Mouse (Mus musculus): ENCODE results near the gene Fanci. TPM values are rescaled to one million over a fixed set of nuclear protein-coding genes. Genes with fewer than 3 reads are reported as not detected.

The Fanci gene
- total and polyA plus RNA-seq, 2 experiments from 2014 or later, result 1.7 to 6.1 TPM

- TF ChIP-seq EP300 (IDR thresholded peaks at IDR 0.05; ENCODE audit: low read depth) (no peak), CTCF (IDR thresholded peaks at IDR 0.05; ENCODE audit: low read depth) (no peak)
- no peaks in the 10 kb centered on the region for H3K4me1 ChIP-seq (ENCODE audit: control insufficient read depth, insufficient read depth)
- DNase-seq (ENCODE audit: low spot score) (no peak), ATAC-seq (ENCODE audit: insufficient read depth, low read depth) (no peak)
- H3K27ac ChIP-seq (ENCODE audit: low read depth), result no peak overlapping the region
- H3K36me3 ChIP-seq (replicated peaks; ENCODE audit: control insufficient read depth, insufficient read depth, low read length), result no peaks in the 10 kb centered on the region
- no peak overlapping the region for H3K4me3 ChIP-seq (ENCODE audit: low read depth, low read length)
- H3K27me3 ChIP-seq (ENCODE audit: control insufficient read depth, insufficient read depth, low read length), result peaks cover 97% of the 10 kb centered on the region
- H3K4me2 ChIP-seq (ENCODE audit: low read depth, low read length), result no peak overlapping the region
- H3K9me3 ChIP-seq (replicated peaks; ENCODE audit: control insufficient read depth, low read length), result no peaks in the 10 kb centered on the region
- 6% methylated on average over 20 of the region's 20 CpGs for WGBS
- no peak overlapping the region for H3K9ac ChIP-seq (replicated peaks; ENCODE audit: low read depth, low read length)
Measured at GRCm38 (mm10) chr7:79497701-79498115, 106.0 kb downstream of the Fanci start.

- Histone ChIP-seq H3K4me1 (ENCODE audit: control insufficient read depth, insufficient read depth) (no peaks in the 10 kb centered on the region), H3K27ac (ENCODE audit: low read depth) (no peak overlapping the region), H3K4me2 (ENCODE audit: low read depth, low read length) (no peak overlapping the region), H3K4me3 (ENCODE audit: low read depth, low read length) (no peak overlapping the region), H3K9me3 (replicated peaks; ENCODE audit: control insufficient read depth, low read length) (no peaks in the 10 kb centered on the region), H3K9ac (replicated peaks; ENCODE audit: low read depth, low read length) (no peak overlapping the region), H3K36me3 (replicated peaks; ENCODE audit: control insufficient read depth, insufficient read depth, low read length) (no peaks in the 10 kb centered on the region), H3K27me3 (ENCODE audit: control insufficient read depth, insufficient read depth, low read length) (peaks cover 99% of the 10 kb centered on the region)
- TF ChIP-seq CTCF (IDR thresholded peaks at IDR 0.05; ENCODE audit: low read depth) (no peak), EP300 (IDR thresholded peaks at IDR 0.05; ENCODE audit: low read depth) (no peak)
- WGBS, result 2% methylated on average over 6 of the region's 6 CpGs
- no peak for ATAC-seq (ENCODE audit: insufficient read depth, low read depth)
- no peak for DNase-seq (ENCODE audit: low spot score)
Measured at GRCm38 (mm10) chr7:79498356-79498755, 106.6 kb downstream of the Fanci start.

DNA sequence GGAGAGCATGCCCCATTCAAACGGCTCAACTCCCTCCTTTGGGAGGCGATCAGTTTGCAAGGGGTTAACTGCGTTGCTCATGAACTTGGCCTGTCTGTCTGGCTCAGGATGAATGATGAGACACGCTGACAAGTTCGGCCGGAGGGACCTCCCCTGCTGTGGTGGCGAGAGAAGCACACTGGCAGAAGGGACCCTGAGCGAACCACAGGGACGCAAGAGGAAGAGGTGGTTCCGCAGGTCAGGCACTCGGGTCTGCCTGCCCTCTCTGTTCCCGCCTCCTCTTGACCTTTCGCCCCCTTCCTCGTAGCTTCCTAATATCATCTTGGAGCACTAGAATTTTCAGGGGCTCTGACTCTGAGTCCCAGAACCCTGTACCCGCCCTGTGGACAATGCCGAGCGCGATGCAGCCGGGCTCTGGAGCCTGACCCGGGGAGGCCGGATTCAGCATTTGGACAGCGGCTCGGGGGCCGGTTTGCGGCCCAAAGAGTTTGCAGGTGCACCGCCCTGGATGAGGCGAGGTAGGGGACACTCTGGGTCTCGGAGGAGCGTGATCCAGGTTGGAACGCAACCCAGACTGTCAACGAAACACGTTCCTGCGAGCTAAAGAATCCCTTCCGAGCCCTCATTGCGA is 107.4 kb downstream of the Fanci start:
- TF ChIP-seq CTCF (IDR thresholded peaks at IDR 0.05; ENCODE audit: low read depth), result no peak
- TF ChIP-seq EP300 (IDR thresholded peaks at IDR 0.05; ENCODE audit: low read depth), result no peak
- DNase-seq (ENCODE audit: low spot score) (no peak), ATAC-seq (ENCODE audit: insufficient read depth, low read depth) (peak; percentile 52; the same call in 1 of the 2 replicates)
- peaks cover 99% of the 10 kb centered on the region for H3K27me3 ChIP-seq (ENCODE audit: control insufficient read depth, insufficient read depth, low read length)
- WGBS, result under 1% methylated on average over 35 of the region's 35 CpGs
- no peak overlapping the region for H3K4me3 ChIP-seq (ENCODE audit: low read depth, low read length)
- H3K4me2 ChIP-seq (ENCODE audit: low read depth, low read length), result no peak overlapping the region
- H3K27ac ChIP-seq (ENCODE audit: low read depth), result no peak overlapping the region
- H3K9me3 ChIP-seq (replicated peaks; ENCODE audit: control insufficient read depth, low read length), result no peaks in the 10 kb centered on the region
- no peaks in the 10 kb centered on the region for H3K4me1 ChIP-seq (ENCODE audit: control insufficient read depth, insufficient read depth)
- H3K36me3 ChIP-seq (replicated peaks; ENCODE audit: control insufficient read depth, insufficient read depth, low read length), result no peaks in the 10 kb centered on the region
- no peak overlapping the region for H3K9ac ChIP-seq (replicated peaks; ENCODE audit: low read depth, low read length)

Other genes with a start within 250 kb of the Fanci start
- 272 and 285 TPM in 2 replicates for gene Mfge8, start 242.9 kb upstream of the Fanci start, total RNA-seq (2014; rRNA removed; ENCODE audit: low replicate concordance)
- gene Mfge8, start 242.9 kb upstream of the Fanci start, polyA plus RNA-seq (2015; fragmentation: Nextera tagmentation; extraction: Ambion mirVana), result 244 and 250 TPM in 2 replicates
- gene Abhd2, start 118.7 kb upstream of the Fanci start, total RNA-seq (2014; rRNA removed; ENCODE audit: low replicate concordance), result 14.5 and 16.6 TPM in 2 replicates
- 3.4 and 4.2 TPM in 2 replicates for gene Abhd2, start 118.7 kb upstream of the Fanci start, polyA plus RNA-seq (2015; fragmentation: Nextera tagmentation; extraction: Ambion mirVana)
- gene Rlbp1, start 4.9 kb upstream of the Fanci start, total RNA-seq (2014; rRNA removed; ENCODE audit: low replicate concordance), result not detected in 2 replicates
- gene Rlbp1, start 4.9 kb upstream of the Fanci start, polyA plus RNA-seq (2015; fragmentation: Nextera tagmentation; extraction: Ambion mirVana), result not detected in 2 replicates
- 32.6 and 87.4 TPM in 2 replicates for gene Polg, start 74.4 kb downstream of the Fanci start, total RNA-seq (2014; rRNA removed; ENCODE audit: low replicate concordance)
- 15.9 and 17.1 TPM in 2 replicates for gene Polg, start 74.4 kb downstream of the Fanci start, polyA plus RNA-seq (2015; fragmentation: Nextera tagmentation; extraction: Ambion mirVana)
- gene Rhcg, start 225.7 kb downstream of the Fanci start, total RNA-seq (2014; rRNA removed; ENCODE audit: low replicate concordance), result 0.04 and 0.19 TPM in 2 replicates
- gene Rhcg, start 225.7 kb downstream of the Fanci start, polyA plus RNA-seq (2015; fragmentation: Nextera tagmentation; extraction: Ambion mirVana), result 0.40 and 0.44 TPM in 2 replicates

Measured in heart, postnatal 0 days (tissue).